14 mouse cellular contexts compared by ENCODE assay signal in genomic region chr13:40857281-40857818, GRCm38 (mm10).
"Had no signal": no experiment of that assay in that cellular context is flagged by ENCODE, and none has a peak within 500 bp of the region (broad histone marks: within the 10 kb centered on the region; RNA-seq: fewer than 3 reads in every experiment).

No protein-coding gene starts in this region.

- ATAC-seq: midbrain, embryonic 13.5 days; midbrain, embryonic 15.5 days had no signal

- H3K4me3 ChIP-seq: megakaryocyte, embryonic 14.5 days; midbrain, embryonic 13.5 days; midbrain, embryonic 15.5 days; neural tube, embryonic 12.5 days; stomach, embryonic 15.5 days had no signal

- DNase-seq: lung, embryonic 14.5 days; right cerebral cortex, postnatal 14 days; thymus, adult 2 months; thymus, postnatal 25 days; thymus, postnatal 4 days had no signal

- H3K27ac ChIP-seq: liver, embryonic 14.5 days; macrophage; midbrain, embryonic 13.5 days; midbrain, embryonic 15.5 days; neural tube, embryonic 12.5 days; stomach, embryonic 15.5 days; stomach, postnatal 0 days had no signal

- H3K4me2 ChIP-seq: lung, embryonic 14.5 days; midbrain, embryonic 11.5 days; midbrain, embryonic 13.5 days; midbrain, embryonic 15.5 days; neural tube, embryonic 12.5 days; stomach, embryonic 15.5 days had no signal

- H3K36me3 ChIP-seq: midbrain, embryonic 13.5 days; midbrain, embryonic 15.5 days; neural tube, embryonic 12.5 days; stomach, embryonic 15.5 days had no signal

- H3K9ac ChIP-seq: liver, embryonic 14.5 days; lung, embryonic 14.5 days; midbrain, embryonic 13.5 days; midbrain, embryonic 15.5 days; neural tube, embryonic 12.5 days; stomach, embryonic 15.5 days had no signal

- H3K27me3 ChIP-seq: megakaryocyte, embryonic 14.5 days; midbrain, embryonic 13.5 days; midbrain, embryonic 15.5 days; neural tube, embryonic 12.5 days; stomach, embryonic 15.5 days had no signal

- H3K4me1 ChIP-seq: stomach, embryonic 15.5 days had no signal

- H3K9me3 ChIP-seq: megakaryocyte, embryonic 14.5 days; midbrain, embryonic 13.5 days; midbrain, embryonic 15.5 days; neural tube, embryonic 12.5 days; stomach, embryonic 15.5 days had no signal
